Mouse (Mus musculus): ENCODE data around the gene Gm9945. TPM values are rescaled to one million over a fixed set of nuclear protein-coding genes. Genes with fewer than 3 reads are reported as not detected.

Gene Gm9945
- total RNA-seq, 2 experiments from 2014 or later = not detected

DNA sequence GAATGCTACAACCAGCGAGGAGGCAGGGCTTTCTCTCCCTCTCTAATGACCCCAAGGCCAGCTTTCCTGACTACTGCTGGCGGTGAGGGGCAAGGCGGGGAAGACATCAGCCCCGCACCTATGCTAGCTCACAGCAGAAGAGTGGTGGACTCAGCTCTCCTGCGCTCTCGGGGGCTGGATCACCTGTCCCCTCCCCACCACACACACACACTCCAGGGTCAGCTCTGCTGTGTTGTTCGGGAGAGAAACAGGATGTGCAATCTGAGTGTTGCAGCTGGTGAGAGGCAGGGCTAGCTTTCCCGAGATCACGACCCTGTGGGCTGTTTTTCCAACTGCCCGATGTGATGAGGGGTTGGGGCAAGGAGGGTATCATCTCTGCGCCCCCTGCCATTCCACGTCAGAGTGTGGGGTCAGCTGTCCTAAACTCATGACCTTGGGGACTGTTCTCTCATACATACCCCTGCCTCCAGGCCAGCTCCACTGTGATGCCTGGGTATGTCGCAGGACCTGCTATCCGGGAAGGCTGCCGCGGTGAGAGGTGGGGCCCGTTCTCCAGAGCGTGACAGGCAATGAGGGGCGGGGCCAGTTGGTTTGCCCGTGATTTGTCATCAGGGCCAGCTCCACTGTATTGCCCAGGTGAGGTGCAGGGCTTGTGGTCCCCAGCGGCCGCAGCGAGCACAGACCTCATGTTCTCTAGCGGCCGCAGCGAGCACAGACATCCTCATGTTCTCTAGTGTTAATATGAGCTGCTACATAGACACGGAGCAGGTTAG is 7.0 kb downstream of the Gm9945 start:
- Histone ChIP-seq H3K4me3 (peak overlapping the region; percentile 17; the same call in 1 of the 2 replicates), H3K27ac (no peak overlapping the region)
- intact Hi-C loops (cut with DNase I) = no loop called here
- no peak for DNase-seq
- TF ChIP-seq CTCF (IDR thresholded peaks at IDR 0.05) = no peak

DNA sequence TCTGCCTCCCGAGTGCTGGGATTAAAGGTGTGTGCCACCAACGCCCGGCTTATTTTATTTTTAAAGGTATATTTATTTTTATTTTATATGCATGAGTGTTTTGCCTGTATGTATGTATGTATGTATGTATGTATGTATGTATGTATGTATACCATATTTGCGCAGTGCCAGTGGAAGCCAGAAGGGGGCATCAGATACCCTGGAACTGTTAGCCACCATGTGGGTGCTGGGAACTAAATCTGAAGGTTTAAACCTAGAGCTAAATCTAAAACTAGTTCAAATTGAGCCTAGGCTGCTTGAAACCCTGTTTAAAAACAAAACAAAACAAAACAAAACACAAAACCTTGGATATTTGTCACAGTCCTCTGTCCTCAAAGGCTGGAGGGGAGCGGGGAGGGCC is 9.0 kb downstream of the Gm9945 start:
- intact Hi-C loops (cut with DNase I) = no loop called here
- no peak for DNase-seq
- no peak overlapping the region for H3K4me3 ChIP-seq
- no peak overlapping the region for H3K27ac ChIP-seq
- TF ChIP-seq CTCF (IDR thresholded peaks at IDR 0.05) = no peak; the same call in 1 of the 2 replicates

DNA sequence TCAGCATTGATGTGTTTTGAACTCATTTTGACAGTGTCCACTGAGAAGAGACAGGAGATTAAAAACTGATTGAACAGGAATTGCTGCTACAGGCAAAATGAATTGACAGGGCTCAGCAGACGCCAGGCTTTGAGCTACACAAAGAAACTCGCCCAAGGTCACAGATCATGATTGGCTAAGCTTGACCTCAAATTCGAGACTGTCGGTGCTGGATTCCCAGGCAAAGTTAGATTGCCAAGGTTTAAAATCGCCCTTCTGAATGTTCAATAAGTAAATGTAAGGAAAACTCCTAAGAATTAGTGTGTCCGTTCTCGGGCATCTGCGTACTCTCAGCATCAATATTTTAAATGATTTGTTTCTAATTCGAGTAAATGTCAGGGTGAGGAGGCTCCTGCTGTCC is 9.5 kb downstream of the Gm9945 start:
- intact Hi-C loops (cut with DNase I) = no loop called here
- H3K4me3 ChIP-seq = no peak overlapping the region
- H3K27ac ChIP-seq = no peak overlapping the region
- TF ChIP-seq CTCF (IDR thresholded peaks at IDR 0.05) = no peak
- DNase-seq = no peak

DNA sequence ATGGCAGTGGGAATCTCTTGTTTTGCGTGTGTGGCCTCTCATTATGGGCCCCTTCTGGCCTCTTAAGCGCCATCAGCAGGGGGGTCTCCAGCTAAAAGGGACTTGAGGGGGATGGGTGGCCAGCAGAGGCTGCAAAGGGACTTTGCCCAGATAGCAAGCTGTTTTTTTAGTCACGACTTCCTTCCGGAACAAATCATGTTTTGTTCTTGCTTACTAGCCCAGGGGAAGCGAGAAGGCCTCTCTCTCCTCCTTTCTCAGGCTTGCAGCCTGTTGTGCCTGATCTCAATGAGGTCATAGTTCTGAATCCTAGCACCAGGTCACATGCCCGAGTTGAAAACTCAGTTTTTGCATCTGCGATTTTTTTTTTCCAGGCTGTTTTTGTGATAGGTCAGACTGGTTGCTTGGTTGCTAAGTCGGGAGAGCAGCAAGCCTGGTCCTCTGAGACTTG is 12.0 kb downstream of the Gm9945 start:
- no peak overlapping the region for H3K4me3 ChIP-seq
- H3K27ac ChIP-seq = peak overlapping the region; percentile 76
- no peak for DNase-seq
- no peak for TF ChIP-seq CTCF (IDR thresholded peaks at IDR 0.05)
- intact Hi-C loops (cut with DNase I) = no loop called here

DNA sequence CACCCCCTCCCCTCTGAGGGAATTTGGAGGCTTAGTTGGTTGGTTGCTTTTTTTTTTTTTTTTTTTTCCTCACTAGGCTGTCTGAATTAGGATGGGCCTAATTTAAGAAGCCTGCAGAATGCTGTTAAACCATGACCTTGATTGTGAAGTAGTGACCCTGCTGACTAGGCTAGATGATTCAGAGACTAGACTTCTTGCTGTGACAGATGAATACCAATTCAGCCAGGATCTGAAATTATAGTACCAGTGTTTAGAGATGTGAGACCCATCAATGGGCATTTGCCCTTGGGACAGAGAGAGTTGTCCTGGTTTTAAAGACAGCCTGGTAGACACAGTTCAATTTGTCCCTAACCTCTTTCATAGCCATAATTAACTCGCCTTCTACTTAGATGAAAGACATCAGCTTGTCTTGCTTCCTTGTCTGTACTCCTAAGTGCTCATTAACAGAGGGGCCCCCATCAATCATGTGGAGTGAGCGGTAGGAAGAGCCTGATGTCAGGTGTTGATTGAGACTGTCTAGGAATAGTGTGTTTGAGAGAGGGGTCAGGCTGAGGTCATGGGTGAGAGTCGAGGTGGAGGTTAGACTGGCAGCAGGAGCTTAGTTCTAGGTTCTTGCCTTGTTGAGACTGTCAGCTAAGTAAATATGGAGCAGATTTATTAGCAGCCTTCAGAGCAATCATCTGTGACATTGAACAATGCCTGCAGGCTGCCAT is 13.4 kb downstream of the Gm9945 start:
- Histone ChIP-seq H3K4me3 (no peak overlapping the region), H3K27ac (no peak overlapping the region; the same call in 1 of the 2 replicates)
- intact Hi-C loops (cut with DNase I) = no loop called here
- DNase-seq = no peak
- no peak for TF ChIP-seq CTCF (IDR thresholded peaks at IDR 0.05)

DNA sequence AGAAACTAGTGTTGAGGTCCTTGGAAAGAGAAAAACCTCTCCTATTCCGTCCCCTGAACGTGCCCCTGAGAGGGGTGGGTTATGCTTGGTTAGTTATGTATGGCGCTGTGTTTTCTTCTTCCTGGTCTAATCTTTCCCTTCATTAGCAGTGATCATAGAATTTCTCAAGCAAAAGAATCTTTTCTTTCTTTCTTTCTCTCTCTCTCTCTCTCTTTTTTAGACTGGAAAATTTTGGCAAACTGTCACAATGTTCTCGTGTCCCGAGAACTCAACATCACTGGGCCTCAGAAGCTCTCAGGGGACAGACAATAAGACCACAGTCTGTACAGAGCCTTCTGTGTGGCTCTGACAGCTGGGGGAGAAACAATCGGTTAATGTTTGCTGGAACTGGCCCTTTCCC is 15.5 kb downstream of the Gm9945 start:
- intact Hi-C loops (cut with DNase I) = no loop called here
- TF ChIP-seq CTCF (IDR thresholded peaks at IDR 0.05) = no peak
- H3K27ac ChIP-seq = peak overlapping the region; percentile 67

DNA sequence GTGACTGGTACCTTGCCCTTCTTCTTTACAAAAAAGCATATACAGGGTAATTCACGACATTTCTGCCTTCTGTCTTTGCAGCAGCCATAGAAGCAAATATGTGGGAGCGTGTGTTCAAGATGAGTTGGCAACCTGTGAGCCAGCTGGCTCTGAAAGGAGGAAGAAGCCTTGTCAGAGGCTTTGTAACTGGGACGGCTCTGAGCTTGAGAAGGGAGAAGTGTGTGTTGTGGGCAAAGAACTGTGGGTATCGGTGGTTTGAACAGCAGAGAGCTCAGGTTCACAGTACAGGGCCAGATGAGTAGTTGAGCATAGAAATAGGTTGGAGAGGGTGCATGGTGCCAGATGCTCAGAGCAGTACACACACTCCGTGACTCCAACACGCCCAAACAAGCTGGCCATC is 17.0 kb downstream of the Gm9945 start:
- H3K27ac ChIP-seq = peak overlapping the region; percentile 35; the same call in 1 of the 2 replicates
- DNase-seq = peak; percentile 30
- no peak overlapping the region for H3K4me3 ChIP-seq
- intact Hi-C loops (cut with DNase I) = no loop called here
- no peak for TF ChIP-seq CTCF (IDR thresholded peaks at IDR 0.05)

More for the DNA sequence above, 15.5 kb downstream of the Gm9945 start:
- H3K4me3 ChIP-seq = no peak overlapping the region
- no peak for DNase-seq

DNA sequence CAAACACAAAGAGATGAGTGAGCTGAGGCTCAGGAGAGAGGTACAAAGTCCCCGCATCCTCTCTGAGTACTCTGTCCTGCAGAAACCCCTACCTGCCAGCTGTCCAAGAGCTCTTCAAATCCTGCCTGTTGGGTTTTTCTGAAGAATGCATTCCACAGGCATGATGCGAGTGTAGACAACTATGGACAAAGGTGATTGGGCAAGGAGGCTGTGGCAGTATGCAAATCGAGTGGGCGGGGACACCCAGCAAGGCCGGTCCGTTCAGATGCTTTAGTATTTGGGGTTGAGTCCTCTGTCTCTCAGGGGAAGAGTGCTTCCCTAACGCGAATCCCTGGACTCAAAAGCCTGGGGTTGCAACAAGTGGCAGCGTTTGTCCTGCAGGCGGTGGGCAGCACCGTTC is 20.6 kb downstream of the Gm9945 start:
- intact Hi-C loops (cut with DNase I) = no loop called here
- no peak for TF ChIP-seq CTCF (IDR thresholded peaks at IDR 0.05)
- DNase-seq = no peak
- H3K4me3 ChIP-seq = no peak overlapping the region
- H3K27ac ChIP-seq = no peak overlapping the region

DNA sequence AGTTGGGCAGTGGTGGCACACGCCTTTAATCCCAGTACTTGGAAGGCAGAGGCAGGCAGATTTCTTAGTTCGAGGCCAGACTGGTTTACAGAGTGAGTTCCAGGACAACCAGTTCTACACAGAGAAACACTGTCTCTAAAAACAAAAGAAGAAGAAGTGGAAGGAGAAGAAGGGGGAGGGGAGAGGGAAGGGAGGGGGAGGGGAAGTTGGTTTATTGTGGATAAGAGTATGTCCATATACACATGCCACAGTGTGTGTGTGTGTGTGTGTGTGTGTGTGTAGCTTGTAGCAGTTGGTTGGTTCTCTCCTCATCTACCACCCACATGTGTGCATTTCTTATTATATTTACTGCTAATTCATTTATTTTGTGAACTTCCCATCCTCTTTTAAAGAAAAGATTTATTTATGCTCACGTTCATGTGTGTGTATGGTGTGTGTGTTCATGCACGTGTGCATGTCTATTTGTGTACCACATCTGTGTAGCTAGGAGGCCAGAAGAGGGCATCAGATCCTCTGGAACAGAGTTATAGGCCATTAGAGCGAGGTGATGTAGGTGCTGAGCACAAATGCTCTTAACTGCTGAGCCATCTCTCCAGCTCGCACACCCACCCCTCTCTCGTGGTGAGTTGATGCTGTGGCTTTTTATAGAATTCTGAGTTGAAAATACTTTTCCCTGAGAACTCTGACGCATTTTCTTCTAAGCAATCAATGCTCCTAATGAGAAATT is 22.2 kb downstream of the Gm9945 start:
- peak; percentile 13; the same call in 1 of the 2 replicates for TF ChIP-seq CTCF (IDR thresholded peaks at IDR 0.05)
- Histone ChIP-seq H3K4me3 (no peak overlapping the region), H3K27ac (no peak overlapping the region)
- intact Hi-C loops (cut with DNase I) = no loop called here
- DNase-seq = no peak

DNA sequence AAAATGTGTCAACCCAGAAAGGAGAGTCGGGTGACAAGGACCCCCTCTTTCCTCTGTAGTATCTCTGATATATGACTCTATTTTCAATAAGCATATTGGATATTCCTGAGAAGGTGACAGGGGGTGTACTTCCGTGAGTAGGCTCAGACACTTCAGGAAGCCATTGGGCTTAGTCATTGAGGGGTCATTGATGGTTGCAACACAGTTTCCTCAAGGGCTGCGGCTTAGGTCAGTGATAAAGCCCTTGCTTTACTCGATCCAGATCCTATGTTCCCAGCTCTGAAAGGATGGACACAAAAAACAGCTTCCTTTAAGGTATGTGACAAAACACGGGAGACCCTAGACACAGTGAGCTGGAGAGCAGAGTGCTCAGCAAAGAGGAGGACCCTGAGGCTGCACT is 23.8 kb downstream of the Gm9945 start:
- intact Hi-C loops (cut with DNase I) = no loop called here
- Histone ChIP-seq H3K27ac (no peak overlapping the region), H3K4me3 (no peak overlapping the region)
- no peak for TF ChIP-seq CTCF (IDR thresholded peaks at IDR 0.05)
- no peak for DNase-seq

DNA sequence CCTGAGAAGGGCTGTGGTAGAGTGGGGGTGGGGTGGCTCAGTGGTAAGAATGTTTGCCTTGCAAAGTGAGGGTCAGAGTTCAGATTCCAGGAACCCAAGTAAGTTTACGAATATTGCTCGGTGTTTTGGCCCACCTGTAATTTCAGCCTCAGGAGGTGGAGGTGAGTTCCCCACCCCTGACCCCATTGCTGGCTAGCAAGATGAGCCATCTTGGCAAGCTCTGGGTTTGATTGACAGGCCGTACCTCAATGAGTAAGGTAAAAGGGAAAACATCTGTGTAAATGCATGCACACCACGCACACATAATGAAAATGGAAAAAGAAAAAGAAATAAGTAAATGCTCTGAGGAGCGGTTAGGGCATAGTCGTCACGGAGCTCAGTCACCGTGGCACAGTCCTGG is 24.4 kb downstream of the Gm9945 start:
- intact Hi-C loops (cut with DNase I) = no loop called here
- H3K27ac ChIP-seq = no peak overlapping the region
- no peak for DNase-seq
- no peak for TF ChIP-seq CTCF (IDR thresholded peaks at IDR 0.05)
- H3K4me3 ChIP-seq = no peak overlapping the region

DNA sequence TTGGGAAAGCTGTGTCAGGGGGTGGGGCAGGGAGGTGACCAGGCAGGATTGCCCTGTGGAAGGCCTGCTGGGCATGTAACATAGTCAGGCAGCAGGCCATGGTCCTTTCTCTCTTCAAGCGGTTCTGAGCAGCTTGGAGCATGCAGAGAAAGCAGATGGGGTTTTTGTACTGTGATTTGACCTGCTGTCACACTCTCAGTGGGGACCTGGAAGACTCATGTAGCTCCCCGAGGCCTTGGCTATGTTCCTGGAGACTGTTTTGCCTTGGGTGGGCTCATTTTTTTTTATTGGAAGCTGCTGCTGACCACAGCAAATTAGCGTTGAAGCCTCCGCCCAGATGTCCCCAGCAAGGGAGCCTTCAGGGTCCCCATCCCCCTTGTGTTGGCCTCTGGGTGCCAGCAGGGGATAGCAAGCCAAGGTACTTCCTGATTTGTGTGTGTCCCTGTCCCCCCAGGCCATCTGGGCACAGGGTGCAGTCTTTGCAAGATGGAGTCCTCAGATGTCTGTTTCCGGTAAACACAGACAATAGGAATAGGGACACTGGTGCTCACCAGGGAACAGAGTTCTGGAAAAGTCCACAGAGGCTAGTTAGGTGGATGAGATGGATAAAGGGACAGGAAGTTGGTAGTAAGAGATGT is 25.2 kb downstream of the Gm9945 start:
- Histone ChIP-seq H3K27ac (peak overlapping the region; percentile 28; the same call in 1 of the 2 replicates), H3K4me3 (no peak overlapping the region)
- no peak for TF ChIP-seq CTCF (IDR thresholded peaks at IDR 0.05)
- DNase-seq = no peak
- intact Hi-C loops (cut with DNase I) = no loop called here
